Mouse (Mus musculus) limb, embryonic 14.5 days (tissue): Measurements from ENCODE around the gene Ddc. TPM values are rescaled to one million over a fixed set of nuclear protein-coding genes. Genes with fewer than 3 reads are reported as not detected.

Experiments
- ATAC-seq: fragments of 200-750 bp; cut with Nextera tagmentation; 2 replicates; pipeline ENCODE4 v1.8.0; 2017; ENCODE audit warnings: low read depth, moderate number of reproducible peaks, moderate TSS enrichment; ENCODE audit not compliant: low FRiP score
- DNase-seq: peaks from one replicate; pipeline ENCODE4 v3.0.0-alpha.2; 2015; ENCODE audit warnings: low spot score
- H3K27ac ChIP-seq: fragments of 300-500 bp; sonication (generic); replicated peaks from 2 replicates; pipeline ENCODE4 v1.5.1; 2014; ENCODE audit warnings: low read depth, mild to moderate bottlenecking, low read length, moderate library complexity, mixed read lengths
- H3K27me3 ChIP-seq: fragments of 300-500 bp; sonication (generic); 2 replicates; pipeline ENCODE4 v1.6.1; 2014; ENCODE audit warnings: low read length, mixed read lengths; ENCODE audit not compliant: control insufficient read depth, insufficient read depth
- H3K36me3 ChIP-seq: fragments of 300-500 bp; sonication (generic); 2 replicates; pipeline ENCODE4 v1.6.1; 2014; ENCODE audit warnings: mild to moderate bottlenecking, low read length, moderate library complexity, mixed read lengths; ENCODE audit not compliant: control insufficient read depth, insufficient read depth
- H3K4me1 ChIP-seq: fragments of 300-500 bp; sonication (generic); 2 replicates; pipeline ENCODE4 v1.6.1; 2014; ENCODE audit warnings: antibody characterized with exemption, low read length, mixed read lengths; ENCODE audit not compliant: control insufficient read depth, insufficient read depth
- H3K4me2 ChIP-seq: fragments of 300-500 bp; sonication (generic); replicated peaks from 2 replicates; pipeline ENCODE4 v1.6.1; 2014; ENCODE audit warnings: low read depth, mild to moderate bottlenecking, low read length, moderate library complexity; ENCODE audit not compliant: severe bottlenecking
- H3K4me3 ChIP-seq: fragments of 300-500 bp; sonication (generic); replicated peaks from 2 replicates; pipeline ENCODE4 v1.5.1; 2014; ENCODE audit warnings: low read length
- H3K9ac ChIP-seq: fragments of 300-500 bp; sonication (generic); 2 replicates; pipeline ENCODE4 v1.6.1; 2014; ENCODE audit warnings: mild to moderate bottlenecking, low read depth, low read length, moderate library complexity; ENCODE audit not compliant: severe bottlenecking
- H3K9me3 ChIP-seq: fragments of 300-500 bp; sonication (generic); 2 replicates; pipeline ENCODE4 v1.6.1; 2016; ENCODE audit warnings: low read length; ENCODE audit not compliant: control insufficient read depth
- POLR2A ChIP-seq: fragments of 200-500 bp; IDR thresholded peaks from 2 replicates; pipeline ENCODE4 v1.8.0; 2012; ENCODE audit warnings: inconsistent platforms, mild to moderate bottlenecking, moderate library complexity, borderline replicate concordance; ENCODE audit not compliant: insufficient read depth, insufficient read length; ENCODE audit errors: extremely low read depth
- WGBS: fragments of 180-500 bp; shearing (Covaris S2); extraction: QIAGEN DNeasy Blood & Tissue Kit; methylation state at CpG from one replicate; pipeline ENCODE4 v1.1.7; 2014; 5-methylcytosine and 5-hydroxymethylcytosine counted together
- polyA plus RNA-seq, 2 experiments: library from polyadenylated mRNA; depleted of rRNA in 1 of 2; stranded (reverse) in 1 of 2; unstranded in 1 of 2; fragments of >200 nt; fragmentation: Nextera tagmentation in 1 of 2; extraction: Ambion mirVana in 1 of 2; gene quantifications; 2 replicates each; pipeline versions ENCODE4 v1.2.1 to v1.2.3; 2012 to 2014

Gene Ddc
- polyA plus RNA-seq, 2 experiments: 12.6 to 20.7 TPM

GRCm38 (mm10) chr11:11819206-11819605 is 78.7 kb downstream of the Ddc start:
- ATAC-seq: no peak
- no peak for TF ChIP-seq POLR2A

GRCm38 (mm10) chr11:11818797-11819196 is 79.1 kb downstream of the Ddc start:
- no peak for ATAC-seq
- 72% methylated on average over 6 of the region's 6 CpGs for WGBS

More at GRCm38 (mm10) chr11:11819206-11819605, 78.7 kb downstream of the Ddc start:
- H3K4me1 ChIP-seq: peaks cover 36% of the 10 kb centered on the region
- H3K9me3 ChIP-seq: no peaks in the 10 kb centered on the region
- no peak overlapping the region for H3K27ac ChIP-seq
- H3K27me3 ChIP-seq: no peaks in the 10 kb centered on the region
- H3K36me3 ChIP-seq: no peaks in the 10 kb centered on the region
- WGBS: 95% methylated on average over 5 of the region's 5 CpGs
- no peak overlapping the region for H3K4me2 ChIP-seq
- no peak overlapping the region for H3K9ac ChIP-seq
- no peak overlapping the region for H3K4me3 ChIP-seq
- DNase-seq: no peak

GRCm38 (mm10) chr11:11815737-11816136 is 82.2 kb downstream of the Ddc start:
- DNase-seq (no peak), ATAC-seq (no peak)
- H3K9ac ChIP-seq: no peak overlapping the region
- H3K9me3 ChIP-seq: no peaks in the 10 kb centered on the region
- peaks cover 7% of the 10 kb centered on the region for H3K4me1 ChIP-seq
- TF ChIP-seq POLR2A: no peak
- no peak overlapping the region for H3K4me2 ChIP-seq
- 69% methylated on average over 3 of the region's 3 CpGs for WGBS
- H3K27me3 ChIP-seq: no peaks in the 10 kb centered on the region
- H3K36me3 ChIP-seq: no peaks in the 10 kb centered on the region
- H3K27ac ChIP-seq: no peak overlapping the region
- no peak overlapping the region for H3K4me3 ChIP-seq

More at GRCm38 (mm10) chr11:11818797-11819196, 79.1 kb downstream of the Ddc start:
- Histone ChIP-seq H3K36me3 (no peaks in the 10 kb centered on the region), H3K4me2 (no peak overlapping the region), H3K27me3 (no peaks in the 10 kb centered on the region), H3K4me3 (no peak overlapping the region), H3K27ac (no peak overlapping the region), H3K9ac (no peak overlapping the region), H3K4me1 (peaks cover 32% of the 10 kb centered on the region), H3K9me3 (no peaks in the 10 kb centered on the region)
- no peak for DNase-seq
- no peak for TF ChIP-seq POLR2A

GRCm38 (mm10) chr11:11811906-11812480 is 86.0 kb downstream of the Ddc start:
- Histone ChIP-seq H3K4me1 (peaks cover 14% of the 10 kb centered on the region), H3K27ac (no peak overlapping the region), H3K4me2 (0 out of 2 replicates have a peak overlapping the region, but pooled peaks have one; percentile 30), H3K36me3 (no peaks in the 10 kb centered on the region), H3K9me3 (no peaks in the 10 kb centered on the region), H3K4me3 (no peak overlapping the region), H3K27me3 (no peaks in the 10 kb centered on the region), H3K9ac (no peak overlapping the region)
- WGBS: 25% methylated on average over 9 of the region's 9 CpGs
- ATAC-seq: 0 out of 2 replicates have a peak, but pooled peaks have one; percentile 14
- no peak for TF ChIP-seq POLR2A
- DNase-seq: peak; percentile 85

- 7% methylated on average over 11 of the region's 11 CpGs for WGBS
- peaks cover 14% of the 10 kb centered on the region for H3K4me1 ChIP-seq
- DNase-seq: peak; percentile 37
These were observed 88.4 kb downstream of the Ddc start for GRCm38 (mm10) chr11:11809404-11810175.

More at GRCm38 (mm10) chr11:11809404-11810175, 88.4 kb downstream of the Ddc start:
- no peak for TF ChIP-seq POLR2A
- H3K9me3 ChIP-seq: no peaks in the 10 kb centered on the region
- H3K4me2 ChIP-seq: peak overlapping the region; percentile 74
- peak overlapping the region; percentile 63 for H3K4me3 ChIP-seq
- peaks cover 6% of the 10 kb centered on the region for H3K36me3 ChIP-seq
- ATAC-seq: peak; percentile 14
- H3K27me3 ChIP-seq: no peaks in the 10 kb centered on the region
- H3K9ac ChIP-seq: peak overlapping the region; percentile 76
- peak overlapping the region; percentile 99 for H3K27ac ChIP-seq
